Mouse (Mus musculus) cerebellum, adult 2 months (tissue): ENCODE data around the gene Dido1.

Experiments used
- CTCF ChIP-seq: fragments of 200-500 bp; IDR thresholded peaks from 2 replicates; pipeline ENCODE4 v1.5.1; 2011; ENCODE audit warnings: low read depth, mild to moderate bottlenecking, control low read depth, low read length, moderate library complexity, borderline replicate concordance; ENCODE audit not compliant: insufficient read depth
- POLR2A ChIP-seq: fragments of 200-500 bp; IDR thresholded peaks from 2 replicates; pipeline ENCODE4 v1.6.1; 2011; ENCODE audit warnings: low read length, control low read depth, borderline replicate concordance; ENCODE audit not compliant: insufficient read depth

DNA sequence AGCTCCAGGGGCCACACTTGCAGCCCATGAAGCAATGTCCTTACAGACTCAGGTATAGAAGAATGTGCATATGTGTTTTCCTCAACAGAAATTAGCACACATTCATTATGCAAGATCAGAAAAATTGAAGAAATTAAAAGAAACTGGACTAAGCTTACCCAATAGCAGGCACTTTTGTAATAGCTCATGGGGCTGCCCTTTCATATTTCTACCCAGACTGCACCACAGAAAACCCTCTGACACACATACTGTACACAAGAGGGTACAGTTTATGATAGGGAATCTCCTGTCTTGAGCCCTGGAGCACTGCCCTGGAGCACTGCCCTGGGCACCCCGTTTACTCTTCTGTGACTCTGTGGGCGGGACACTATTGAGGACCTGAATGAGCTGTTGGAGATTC lies 28.2 kb upstream of the Dido1 start:
- TF ChIP-seq POLR2A (no peak), CTCF (no peak)
